Mouse (Mus musculus): ENCODE measurements at regions not wholly inside any gene's neighbourhood (a gene's known extent, or its start where the extent isn't known, plus 50 kb on each side); places are given as distances from the start of the nearest gene placed in this dataset.
"Not testable (repeated sequence)": the region's sequence is repeated elsewhere in the genome, so short reads cannot be mapped to it uniquely, and the experiment has no call there.

DNA sequence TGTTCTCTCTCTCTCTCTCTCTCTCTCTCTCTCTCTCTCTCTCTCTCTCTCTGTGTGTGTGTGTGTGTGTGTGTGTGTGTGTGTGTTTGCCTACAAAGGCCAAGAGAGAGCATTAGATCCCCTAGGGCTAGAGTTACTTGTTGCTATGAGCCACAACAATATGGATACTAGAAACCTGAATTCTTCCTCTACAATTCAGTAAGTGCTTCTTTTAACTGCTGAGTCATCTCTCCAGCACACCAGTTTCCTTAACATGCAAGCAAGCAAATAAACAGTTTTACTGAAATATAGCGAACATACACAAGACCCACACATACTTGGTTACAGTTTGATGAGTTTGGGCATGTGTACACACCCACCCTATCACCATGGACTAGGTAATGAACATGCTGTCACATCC, 486.1 kb upstream of the Gulo start:
- DNase-seq (ENCODE audit: low spot score) (no peak), ATAC-seq (replicated peaks; ENCODE audit: low FRiP score, low read depth) (no peak)
- WGBS = 75% methylated on average over 1 of the region's 1 CpGs
- TF ChIP-seq CTCF (IDR thresholded peaks at IDR 0.05; ENCODE audit: low read depth) = no peak
- no peaks in the 10 kb centered on the region for H3K9me3 ChIP-seq (replicated peaks; ENCODE audit: low read length)
- H3K4me2 ChIP-seq (ENCODE audit: low read length) = no peak overlapping the region
- H3K4me1 ChIP-seq (replicated peaks; ENCODE audit: insufficient read depth, low read length) = 0 out of 2 replicates have a peak, but pooled peaks cover 4% of the 10 kb centered on the region
- no peaks in the 10 kb centered on the region for H3K36me3 ChIP-seq (ENCODE audit: insufficient read depth, low read length)
- H3K27ac ChIP-seq = no peak overlapping the region
- no peak overlapping the region for H3K4me3 ChIP-seq (replicated peaks; ENCODE audit: low read depth, low read length)
- no peaks in the 10 kb centered on the region for H3K27me3 ChIP-seq (ENCODE audit: insufficient read depth, low read length)
- no peak overlapping the region for H3K9ac ChIP-seq (ENCODE audit: low read depth, low read length)

DNA sequence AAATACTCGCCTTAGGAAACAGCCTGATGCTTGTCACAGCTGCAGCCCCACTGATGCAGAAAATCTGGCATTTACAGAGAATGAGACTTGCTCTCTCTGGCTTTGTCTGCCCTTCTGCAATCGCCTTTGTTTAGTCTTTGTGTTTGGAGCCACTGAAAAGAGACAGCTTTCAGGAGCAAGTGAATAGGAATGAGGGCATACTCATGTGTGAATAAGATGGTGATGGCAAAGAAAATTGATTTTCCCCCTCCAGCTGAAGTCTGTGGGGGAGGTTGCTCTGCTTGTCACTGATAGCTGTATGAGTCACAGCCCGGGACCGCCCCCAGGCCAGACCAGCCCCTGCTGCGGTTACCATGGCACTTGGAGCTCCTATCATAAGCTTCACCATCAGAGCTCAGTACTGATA, 485.5 kb upstream of the Gulo start:
- peak; percentile 87 for ATAC-seq (replicated peaks; ENCODE audit: low FRiP score, low read depth)
- TF ChIP-seq CTCF (IDR thresholded peaks at IDR 0.05; ENCODE audit: low read depth) = no peak
- DNase-seq (ENCODE audit: low spot score) = peak; percentile 79
- no peaks in the 10 kb centered on the region for H3K9me3 ChIP-seq (replicated peaks; ENCODE audit: low read length)
- H3K27ac ChIP-seq = peak overlapping the region; percentile 47
- no peaks in the 10 kb centered on the region for H3K36me3 ChIP-seq (ENCODE audit: insufficient read depth, low read length)
- H3K27me3 ChIP-seq (ENCODE audit: insufficient read depth, low read length) = no peaks in the 10 kb centered on the region
- H3K4me2 ChIP-seq (ENCODE audit: low read length) = peak overlapping the region; percentile 10; the same call in 1 of the 2 replicates
- no peak overlapping the region for H3K4me3 ChIP-seq (replicated peaks; ENCODE audit: low read depth, low read length)
- H3K9ac ChIP-seq (ENCODE audit: low read depth, low read length) = no peak overlapping the region
- H3K4me1 ChIP-seq (replicated peaks; ENCODE audit: insufficient read depth, low read length) = 0 out of 2 replicates have a peak, but pooled peaks cover 4% of the 10 kb centered on the region
- WGBS = 10% methylated on average over 5 of the region's 5 CpGs

DNA sequence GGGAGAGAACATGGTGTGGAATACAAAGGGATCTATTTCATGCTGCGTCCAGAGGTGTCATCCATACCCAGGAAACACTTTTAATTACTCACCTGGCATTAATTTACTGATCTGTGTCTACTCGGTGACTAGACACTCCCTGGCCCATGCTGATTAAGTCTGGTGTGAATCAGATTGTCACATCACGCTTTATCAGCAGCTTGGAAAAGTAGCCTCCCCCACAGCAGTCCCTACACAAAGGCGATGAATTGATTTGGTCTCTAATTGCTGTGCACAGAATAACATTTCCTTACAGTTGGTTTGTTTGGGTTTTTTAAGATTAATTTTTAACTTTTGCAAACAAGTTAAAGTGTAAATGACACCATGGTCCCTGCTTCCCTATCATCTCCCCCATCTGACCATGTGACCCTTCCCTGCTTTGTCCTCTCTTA, 484.7 kb upstream of the Gulo start:
- Histone ChIP-seq H3K9me3 (replicated peaks; ENCODE audit: low read length) (no peaks in the 10 kb centered on the region), H3K36me3 (ENCODE audit: insufficient read depth, low read length) (no peaks in the 10 kb centered on the region), H3K27me3 (ENCODE audit: insufficient read depth, low read length) (no peaks in the 10 kb centered on the region), H3K4me1 (replicated peaks; ENCODE audit: insufficient read depth, low read length) (0 out of 2 replicates have a peak, but pooled peaks cover 4% of the 10 kb centered on the region), H3K4me3 (replicated peaks; ENCODE audit: low read depth, low read length) (no peak overlapping the region), H3K9ac (ENCODE audit: low read depth, low read length) (no peak overlapping the region), H3K27ac (0 out of 2 replicates have a peak overlapping the region, but pooled peaks have one; percentile 13), H3K4me2 (ENCODE audit: low read length) (no peak overlapping the region)
- DNase-seq (ENCODE audit: low spot score) (peak; percentile 71), ATAC-seq (replicated peaks; ENCODE audit: low FRiP score, low read depth) (0 out of 2 replicates have a peak, but pooled peaks have one; percentile 57)
- no peak for TF ChIP-seq CTCF (IDR thresholded peaks at IDR 0.05; ENCODE audit: low read depth)
- WGBS = 32% methylated on average over 4 of the region's 4 CpGs

- H3K27me3 ChIP-seq (ENCODE audit: insufficient read depth, low read length); H3K36me3 ChIP-seq (ENCODE audit: insufficient read depth, low read length); H3K4me1 ChIP-seq (replicated peaks; ENCODE audit: insufficient read depth, low read length); H3K4me2 ChIP-seq (ENCODE audit: low read length); DNase-seq (ENCODE audit: low spot score); H3K9me3 ChIP-seq (replicated peaks; ENCODE audit: low read length); H3K4me3 ChIP-seq (replicated peaks; ENCODE audit: low read depth, low read length); H3K9ac ChIP-seq (ENCODE audit: low read depth, low read length); ATAC-seq (replicated peaks; ENCODE audit: low FRiP score, low read depth); H3K27ac ChIP-seq: not testable (repeated sequence)
- WGBS = 60% methylated on average over 1 of the region's 1 CpGs
These were observed 475.7 kb upstream of the Gulo start for GRCm38 (mm10) chr14:66484751-66485150.

GRCm38 (mm10) chr14:66479181-66479580, 470.2 kb upstream of the Gulo start:
- no peaks in the 10 kb centered on the region for H3K4me1 ChIP-seq (replicated peaks; ENCODE audit: insufficient read depth, low read length)
- H3K36me3 ChIP-seq (ENCODE audit: insufficient read depth, low read length) = no peaks in the 10 kb centered on the region
- ATAC-seq (replicated peaks; ENCODE audit: low FRiP score, low read depth) (no peak), DNase-seq (ENCODE audit: low spot score) (no peak)
- no peaks in the 10 kb centered on the region for H3K27me3 ChIP-seq (ENCODE audit: insufficient read depth, low read length)
- no peak overlapping the region for H3K27ac ChIP-seq
- H3K9ac ChIP-seq (ENCODE audit: low read depth, low read length) = no peak overlapping the region
- H3K4me2 ChIP-seq (ENCODE audit: low read length) = no peak overlapping the region
- H3K4me3 ChIP-seq (replicated peaks; ENCODE audit: low read depth, low read length) = no peak overlapping the region
- no peak for TF ChIP-seq CTCF (IDR thresholded peaks at IDR 0.05; ENCODE audit: low read depth)
- no peaks in the 10 kb centered on the region for H3K9me3 ChIP-seq (replicated peaks; ENCODE audit: low read length)
- WGBS = 75% methylated on average over 4 of the region's 4 CpGs

DNA sequence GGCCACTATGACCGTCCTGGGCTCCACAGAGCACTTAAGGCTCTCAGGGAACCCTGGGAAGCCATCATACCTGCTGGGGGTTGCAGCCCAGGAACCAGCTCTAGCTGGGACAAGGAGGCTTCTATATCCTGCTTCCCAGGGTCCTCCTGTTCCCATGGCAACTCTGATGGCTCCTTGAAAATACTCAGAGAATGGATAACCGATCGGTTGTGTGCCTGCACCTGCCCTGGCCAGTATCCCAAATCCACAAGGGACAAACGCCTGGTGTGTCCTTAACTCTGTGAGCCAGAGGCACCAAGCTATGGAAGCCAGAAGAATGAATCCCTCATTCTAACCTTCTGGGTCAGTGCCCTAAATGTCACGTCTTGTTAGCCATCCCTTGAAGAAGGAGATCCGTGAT, 469.6 kb upstream of the Gulo start:
- H3K36me3 ChIP-seq (ENCODE audit: insufficient read depth, low read length) = no peaks in the 10 kb centered on the region
- no peaks in the 10 kb centered on the region for H3K9me3 ChIP-seq (replicated peaks; ENCODE audit: low read length)
- H3K9ac ChIP-seq (ENCODE audit: low read depth, low read length) = no peak overlapping the region
- no peak overlapping the region for H3K27ac ChIP-seq
- H3K4me1 ChIP-seq (replicated peaks; ENCODE audit: insufficient read depth, low read length) = no peaks in the 10 kb centered on the region
- no peak for DNase-seq (ENCODE audit: low spot score)
- H3K27me3 ChIP-seq (ENCODE audit: insufficient read depth, low read length) = no peaks in the 10 kb centered on the region
- 68% methylated on average over 6 of the region's 6 CpGs for WGBS
- no peak overlapping the region for H3K4me2 ChIP-seq (ENCODE audit: low read length)
- no peak overlapping the region for H3K4me3 ChIP-seq (replicated peaks; ENCODE audit: low read depth, low read length)
- TF ChIP-seq CTCF (IDR thresholded peaks at IDR 0.05; ENCODE audit: low read depth) = no peak
- no peak for ATAC-seq (replicated peaks; ENCODE audit: low FRiP score, low read depth)

- no peaks in the 10 kb centered on the region for H3K36me3 ChIP-seq (ENCODE audit: insufficient read depth, low read length)
- H3K4me1 ChIP-seq (replicated peaks; ENCODE audit: insufficient read depth, low read length) = no peaks in the 10 kb centered on the region
- no peak overlapping the region for H3K9ac ChIP-seq (ENCODE audit: low read depth, low read length)
- H3K27me3 ChIP-seq (ENCODE audit: insufficient read depth, low read length) = no peaks in the 10 kb centered on the region
- TF ChIP-seq CTCF (IDR thresholded peaks at IDR 0.05; ENCODE audit: low read depth) = peak; percentile 30; the same call in 1 of the 2 replicates
- peak; percentile 22 for DNase-seq (ENCODE audit: low spot score)
- no peak for ATAC-seq (replicated peaks; ENCODE audit: low FRiP score, low read depth)
- WGBS = 76% methylated on average over 1 of the region's 1 CpGs
- no peak overlapping the region for H3K27ac ChIP-seq
- no peak overlapping the region for H3K4me3 ChIP-seq (replicated peaks; ENCODE audit: low read depth, low read length)
- H3K4me2 ChIP-seq (ENCODE audit: low read length) = no peak overlapping the region
- H3K9me3 ChIP-seq (replicated peaks; ENCODE audit: low read length) = no peaks in the 10 kb centered on the region
These were observed 466.0 kb upstream of the Gulo start for GRCm38 (mm10) chr14:66475026-66475425.

Measured in kidney, postnatal 0 days (tissue).